Mouse (Mus musculus) c-Kit-positive CD71-positive TER-119-negative erythroid progenitor cells, embryonic 14.5 days (primary cell): ENCODE data around the gene Rps6ka3.

Experiments used
- DNase-seq: peaks from one replicate; pipeline ENCODE4 v3.0.0-alpha.2; 2013; ENCODE audit warnings: low read depth

The Rps6ka3 gene

GRCm38 (mm10) chrX:159210007-159210406, at the start of gene Rps6ka3:
Rps6ka3 (plus strand) TSS chrX:159210307.
- no peak for DNase-seq

- DNase-seq = no peak
Measured at GRCm38 (mm10) chrX:159169200-159169599, 40.9 kb upstream of the Rps6ka3 start.

GRCm38 (mm10) chrX:159171579-159171978, 38.5 kb upstream of the Rps6ka3 start:
- no peak for DNase-seq

- DNase-seq = no peak
Measured at GRCm38 (mm10) chrX:159191581-159191980, 18.5 kb upstream of the Rps6ka3 start.

- no peak for DNase-seq
Measured at GRCm38 (mm10) chrX:159199495-159199894, 10.6 kb upstream of the Rps6ka3 start.

- DNase-seq = no peak
Measured at GRCm38 (mm10) chrX:159200101-159200500, 10.0 kb upstream of the Rps6ka3 start.

- no peak for DNase-seq
Measured at GRCm38 (mm10) chrX:159210892-159211583, 931 bp downstream of the Rps6ka3 start.

GRCm38 (mm10) chrX:159215253-159215652, 5.1 kb downstream of the Rps6ka3 start:
- DNase-seq = no peak

- no peak for DNase-seq
Measured at GRCm38 (mm10) chrX:159222474-159222873, 12.4 kb downstream of the Rps6ka3 start.

- DNase-seq = no peak
Measured at GRCm38 (mm10) chrX:159237275-159237674, 27.2 kb downstream of the Rps6ka3 start.

GRCm38 (mm10) chrX:159254001-159254884, 44.1 kb downstream of the Rps6ka3 start:
- no peak for DNase-seq

GRCm38 (mm10) chrX:159255123-159255978, 45.2 kb downstream of the Rps6ka3 start:
- DNase-seq = peak; percentile 60

- DNase-seq = no peak
Measured at GRCm38 (mm10) chrX:159256040-159256852, 46.1 kb downstream of the Rps6ka3 start.

- DNase-seq = no peak
Measured at GRCm38 (mm10) chrX:159256921-159257421, 46.9 kb downstream of the Rps6ka3 start.

GRCm38 (mm10) chrX:159264681-159265080, 54.6 kb downstream of the Rps6ka3 start:
- DNase-seq = no peak

- DNase-seq = no peak
Measured at GRCm38 (mm10) chrX:159269072-159269471, 59.0 kb downstream of the Rps6ka3 start.

GRCm38 (mm10) chrX:159286765-159287164, 76.7 kb downstream of the Rps6ka3 start:
- DNase-seq = no peak

GRCm38 (mm10) chrX:159295879-159296278, 85.8 kb downstream of the Rps6ka3 start:
- DNase-seq = no peak

- no peak for DNase-seq
Measured at GRCm38 (mm10) chrX:159302349-159303311, 92.5 kb downstream of the Rps6ka3 start.

- DNase-seq = no peak
Measured at GRCm38 (mm10) chrX:159315293-159315692, 105.2 kb downstream of the Rps6ka3 start.
